Mouse (Mus musculus) myocyte (in vitro differentiated cells): Measurements from ENCODE around the gene Tfr2. TPM values are rescaled to one million over a fixed set of nuclear protein-coding genes. Genes with fewer than 3 reads are reported as not detected.

ENCODE experiments used
- H3K27me3 ChIP-seq: one replicate; pipeline ENCODE4 v1.6.1; 2011; ENCODE audit not compliant: control insufficient read depth, insufficient read depth, insufficient read length
- H3K36me3 ChIP-seq: one replicate; pipeline ENCODE4 v1.6.1; 2011; ENCODE audit not compliant: control insufficient read depth, insufficient read depth
- H3K4me2 ChIP-seq: one replicate; pipeline ENCODE4 v1.6.1; 2011; ENCODE audit warnings: low read depth, control low read depth
- H3K4me3 ChIP-seq: one replicate; pipeline ENCODE4 v1.5.1; 2011; ENCODE audit warnings: mild to moderate bottlenecking, control low read depth, moderate library complexity
- H3K79me2 ChIP-seq: one replicate; pipeline ENCODE4 v1.6.1; 2011; ENCODE audit not compliant: control insufficient read depth, insufficient read depth
- H3ac ChIP-seq: one replicate; pipeline ENCODE4 v1.6.1; 2011; ENCODE audit not compliant: control insufficient read depth, insufficient read length
- CEBPB ChIP-seq: IDR thresholded peaks from 2 replicates; pipeline ENCODE4 v1.6.1; 2011; ENCODE audit warnings: mild to moderate bottlenecking, moderate library complexity; ENCODE audit not compliant: poor library complexity, insufficient read depth, severe bottlenecking
- E2F4 ChIP-seq: IDR thresholded peaks from one replicate; pipeline ENCODE4 v1.6.1; 2011; ENCODE audit warnings: mild to moderate bottlenecking, control low read depth, moderate library complexity; ENCODE audit not compliant: insufficient read depth
- MAX ChIP-seq: IDR thresholded peaks from one replicate; pipeline ENCODE4 v1.6.1; 2011; ENCODE audit warnings: low read depth, mild to moderate bottlenecking, control low read depth
- MYOD1 ChIP-seq, 3 experiments: IDR thresholded peaks; one replicate each; pipeline ENCODE4 v1.6.1; 2011; ENCODE audit warnings: control low read depth in 2 of 3, low read depth in 2 of 3, mild to moderate bottlenecking in 2 of 3, moderate library complexity in 1 of 3; ENCODE audit not compliant: insufficient read length in 2 of 3, control insufficient read depth in 1 of 3
- MYOG ChIP-seq, 3 experiments: IDR thresholded peaks; one replicate each; pipeline ENCODE4 v1.6.1; 2011; ENCODE audit warnings: control low read depth in 2 of 3, low read depth in 2 of 3, mild to moderate bottlenecking in 2 of 3; ENCODE audit not compliant: insufficient read length in 2 of 3, control insufficient read depth in 1 of 3, insufficient read depth in 1 of 3
- POLR2A ChIP-seq: IDR thresholded peaks from one replicate; pipeline ENCODE4 v1.6.1; 2011; ENCODE audit warnings: low read depth, mild to moderate bottlenecking, control low read depth, moderate library complexity; ENCODE audit not compliant: insufficient read length
- POLR2AphosphoS2 ChIP-seq: IDR thresholded peaks from one replicate; pipeline ENCODE4 v1.6.1; 2011; ENCODE audit warnings: low read depth, control low read depth; ENCODE audit not compliant: insufficient read length
- REST ChIP-seq: IDR thresholded peaks from one replicate; pipeline ENCODE4 v1.6.1; 2011; ENCODE audit warnings: mild to moderate bottlenecking, control low read depth, moderate library complexity; ENCODE audit not compliant: insufficient read depth, insufficient read length
- SRF ChIP-seq: IDR thresholded peaks from one replicate; pipeline ENCODE4 v1.6.1; 2011; ENCODE audit warnings: low read depth; ENCODE audit not compliant: control insufficient read depth, insufficient read length
- TCF12 ChIP-seq: IDR thresholded peaks from one replicate; pipeline ENCODE4 v1.6.1; 2011; ENCODE audit warnings: mild to moderate bottlenecking, control low read depth; ENCODE audit not compliant: poor library complexity, insufficient read depth, severe bottlenecking
- TCF3 ChIP-seq: IDR thresholded peaks from one replicate; pipeline ENCODE4 v1.6.1; 2011; ENCODE audit warnings: low read depth, control low read depth; ENCODE audit not compliant: insufficient read length
- USF1 ChIP-seq: IDR thresholded peaks from one replicate; pipeline ENCODE4 v1.6.1; 2011; ENCODE audit warnings: low read depth, mild to moderate bottlenecking, control low read depth, moderate library complexity
- polyA plus RNA-seq: library from polyadenylated mRNA; unstranded; fragments of >200 nt; fragmentation: generic; extraction: Trizol; gene quantifications from one replicate; pipeline ENCODE4 v1.2.1, GENCODE M21; 2012; ENCODE audit warnings: missing spikeins

Tfr2 gene
- polyA plus RNA-seq, 1 experiment: 1.1 TPM

DNA sequence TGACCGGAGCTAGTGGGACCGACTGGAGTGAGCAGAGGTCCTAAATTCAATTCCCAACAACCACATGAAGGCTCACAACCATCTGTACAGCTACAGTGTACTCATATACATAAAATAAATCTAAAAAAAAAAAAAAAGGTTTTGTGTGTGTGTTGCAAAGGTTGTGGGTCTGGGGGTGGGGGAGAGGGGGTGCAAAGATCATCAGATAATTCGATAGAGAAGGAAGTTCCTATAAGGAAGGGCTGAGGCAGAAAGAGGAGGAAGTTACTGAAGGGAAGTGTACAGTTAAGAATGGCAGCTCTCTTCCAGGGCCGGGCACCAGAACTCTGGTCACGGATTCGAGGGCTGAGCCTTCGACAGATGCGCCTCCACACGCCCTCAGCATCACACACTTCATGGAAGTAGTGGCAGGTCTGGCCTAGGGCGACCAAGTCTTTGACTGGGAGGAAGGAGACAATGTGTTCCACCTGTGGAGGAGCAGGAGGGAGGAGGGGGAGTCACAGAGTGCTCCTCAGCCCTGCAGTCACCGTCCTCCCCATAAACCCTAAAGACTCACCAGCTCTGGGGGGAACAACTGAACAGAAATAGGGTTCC, 54.4 kb downstream of the Tfr2 start:
- Histone ChIP-seq H3K79me2 (no peaks in the 10 kb centered on the region), H3K4me2 (no peak overlapping the region), H3K36me3 (no peaks in the 10 kb centered on the region), H3K27me3 (no peaks in the 10 kb centered on the region), H3K4me3 (no peak overlapping the region), H3ac (no peak overlapping the region)
- TF ChIP-seq MYOG (IDR thresholded peaks at IDR 0.05; ENCODE audit: control insufficient read depth in 1 of 3, insufficient read depth in 1 of 3, insufficient read length in 2 of 3, low read depth in 2 of 3): no peak
- TF ChIP-seq TCF12: no peak
- TF ChIP-seq USF1: no peak
- TF ChIP-seq POLR2A: no peak
- no peak for TF ChIP-seq REST
- no peak for TF ChIP-seq CEBPB
- TF ChIP-seq E2F4: no peak
- TF ChIP-seq POLR2AphosphoS2: no peak

GRCm38 (mm10) chr5:137627991-137628390, 58.4 kb downstream of the Tfr2 start:
- Histone ChIP-seq H3K79me2 (peaks cover 37% of the 10 kb centered on the region), H3ac (no peak overlapping the region), H3K27me3 (no peaks in the 10 kb centered on the region), H3K36me3 (peaks cover 3% of the 10 kb centered on the region), H3K4me3 (peak overlapping the region; percentile 82), H3K4me2 (peak overlapping the region; percentile 88)
- TF ChIP-seq POLR2A (no peak), E2F4 (no peak), SRF (no peak), MYOD1 (IDR thresholded peaks at IDR 0.05; ENCODE audit: control insufficient read depth in 1 of 3, insufficient read length in 2 of 3, low read depth in 2 of 3) (no peak), MAX (no peak), POLR2AphosphoS2 (no peak), USF1 (no peak), MYOG (IDR thresholded peaks at IDR 0.05; ENCODE audit: control insufficient read depth in 1 of 3, insufficient read depth in 1 of 3, insufficient read length in 2 of 3, low read depth in 2 of 3) (no peak), CEBPB (no peak), REST (no peak), TCF12 (no peak), TCF3 (no peak)

- Histone ChIP-seq H3K36me3 (peaks cover 8% of the 10 kb centered on the region), H3K79me2 (peaks cover 37% of the 10 kb centered on the region), H3K27me3 (no peaks in the 10 kb centered on the region), H3ac (peak within 1 kb of the TSS; percentile 21), H3K4me3 (peak within 1 kb of the TSS; percentile 82), H3K4me2 (peak within 1 kb of the TSS; percentile 99)
- no peak for TF ChIP-seq CEBPB
- peak; percentile 95 for TF ChIP-seq POLR2AphosphoS2
- TF ChIP-seq E2F4: no peak
- no peak for TF ChIP-seq MAX
- TF ChIP-seq TCF12: no peak
- peak in 2 of 3 experiments; percentile 64 to 80 for TF ChIP-seq MYOD1 (IDR thresholded peaks at IDR 0.05; ENCODE audit: control insufficient read depth in 1 of 3, insufficient read length in 2 of 3, low read depth in 2 of 3)
- no peak for TF ChIP-seq SRF
- TF ChIP-seq POLR2A: peak; percentile 98
- TF ChIP-seq USF1: no peak
- no peak for TF ChIP-seq MYOG (IDR thresholded peaks at IDR 0.05; ENCODE audit: control insufficient read depth in 1 of 3, insufficient read depth in 1 of 3, insufficient read length in 2 of 3, low read depth in 2 of 3)
- TF ChIP-seq REST: no peak
- TF ChIP-seq TCF3: no peak
Observed at GRCm38 (mm10) chr5:137628498-137629305, 59.1 kb downstream of the Tfr2 start, which contains the start of the genes Fbxo24, Lrch4 and Gm20605. Fbxo24 (minus strand) TSS chr5:137629002. Lrch4 (plus strand) TSS chr5:137629121. Gm20605 (plus strand) TSS chr5:137629175.

GRCm38 (mm10) chr5:137629306-137629721, 59.7 kb downstream of the Tfr2 start:
- peak overlapping the region; percentile 99 for H3K4me2 ChIP-seq
- peak overlapping the region; percentile 21 for H3ac ChIP-seq

More at GRCm38 (mm10) chr5:137629306-137629721, 59.7 kb downstream of the Tfr2 start:
- Histone ChIP-seq H3K4me3 (peak overlapping the region; percentile 82), H3K27me3 (no peaks in the 10 kb centered on the region), H3K36me3 (peaks cover 13% of the 10 kb centered on the region), H3K79me2 (peaks cover 37% of the 10 kb centered on the region)
- TF ChIP-seq MAX (no peak), CEBPB (no peak), MYOD1 (IDR thresholded peaks at IDR 0.05; ENCODE audit: control insufficient read depth in 1 of 3, insufficient read length in 2 of 3, low read depth in 2 of 3) (no peak), MYOG (IDR thresholded peaks at IDR 0.05; ENCODE audit: control insufficient read depth in 1 of 3, insufficient read depth in 1 of 3, insufficient read length in 2 of 3, low read depth in 2 of 3) (no peak), E2F4 (no peak), REST (no peak), SRF (no peak), USF1 (no peak), POLR2A (no peak), TCF3 (no peak), POLR2AphosphoS2 (no peak), TCF12 (no peak)
